In the genomic region with DNA sequence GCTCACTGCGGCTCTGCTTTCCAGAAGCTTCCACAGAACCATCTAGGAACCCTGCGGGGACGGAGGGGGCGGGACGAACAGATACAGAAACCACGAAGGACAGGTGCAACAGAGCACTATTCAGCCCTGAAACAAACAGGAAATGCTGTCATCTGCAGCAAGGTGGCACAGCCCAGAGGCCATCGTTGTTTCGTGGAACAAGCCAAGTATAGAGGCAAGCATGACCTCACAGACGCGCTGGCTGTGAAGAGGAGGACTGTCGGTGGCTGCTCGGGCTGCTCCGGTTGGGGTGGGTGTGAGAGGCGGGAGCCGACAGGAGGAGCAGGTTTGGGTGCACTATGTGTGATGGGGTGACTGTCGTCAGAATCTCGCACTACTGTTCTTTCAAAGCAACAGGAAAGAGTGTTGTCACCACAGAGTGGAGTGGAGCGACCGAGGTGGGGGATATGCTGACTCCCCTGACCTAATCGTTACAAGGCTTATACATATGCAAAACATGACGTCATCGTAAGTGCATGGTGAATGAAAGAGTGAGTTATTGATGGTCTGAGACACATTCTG, we compare ENCODE assay signal across 8 mouse cellular contexts. TPM values are rescaled to one million over a fixed set of nuclear protein-coding genes. Genes with fewer than 3 reads are reported as not detected.
DNase-seq lines count a peak whose midpoint lies in the region; ATAC-seq and TF ChIP-seq lines count a peak whose summit lies in the region.

No protein-coding gene starts in this region.

- H3K4me1 ChIP-seq in cerebellum, adult 2 months (ENCODE audit: control insufficient read depth, insufficient read depth, low read length) = 0 out of 2 replicates have a peak, but pooled peaks cover 2% of the 10 kb centered on the region
- peaks cover 32% of the 10 kb centered on the region for H3K4me1 ChIP-seq in megakaryocyte, embryonic 14.5 days

- peaks cover 12% of the 10 kb centered on the region for H3K9me3 ChIP-seq in megakaryocyte, embryonic 14.5 days

- TF ChIP-seq POLR2A in cerebellum, adult 2 months (IDR thresholded peaks at IDR 0.05; ENCODE audit: borderline replicate concordance, insufficient read depth, low read length) = no peak

- 16% methylated on average over 22 of the region's 22 CpGs for WGBS in cerebellum, adult 2 months

- H3K36me3 ChIP-seq in megakaryocyte, embryonic 14.5 days (replicated peaks; ENCODE audit: low read length) = no peaks in the 10 kb centered on the region

- H3K4me3 ChIP-seq in cerebellum, adult 2 months (replicated peaks; ENCODE audit: insufficient read depth, low read depth, low read length) = no peak overlapping the region
- H3K4me3 ChIP-seq in megakaryocyte, embryonic 14.5 days (replicated peaks) = peak overlapping the region; percentile 68

- peak; percentile 36 for ATAC-seq in granulocyte monocyte progenitor cell, adult 5-6 weeks (replicated peaks; ENCODE audit: poor library complexity, severe bottlenecking)

- DNase-seq in cerebellum, adult 9-10 months = peak; percentile 14
- DNase-seq in cerebellum, adult 2 months = no peak
- DNase-seq in B cell, adult 2 months = peak; percentile 76 to 77
- no peak for DNase-seq in gastrocnemius, adult 8-10 months (ENCODE audit: low spot score in 2 of 2)
- no peak for DNase-seq in cerebellum, adult 8-10 months
- no peak for DNase-seq in adrenal gland, adult 2 months

- TF ChIP-seq CTCF in cerebellum, adult 2 months (IDR thresholded peaks at IDR 0.05; ENCODE audit: borderline replicate concordance, insufficient read depth, low read depth, low read length) = no peak

- H3K27ac ChIP-seq in cerebellum, adult 2 months (ENCODE audit: insufficient read depth, low read length) = no peak overlapping the region

- no peaks in the 10 kb centered on the region for H3K27me3 ChIP-seq in cerebellum, adult 2 months (ENCODE audit: control insufficient read depth, insufficient read depth, low read length)
- H3K27me3 ChIP-seq in megakaryocyte, embryonic 14.5 days (replicated peaks) = peaks cover 80% of the 10 kb centered on the region

RNA-seq across cellular contexts. Expression of gene Lmtk3, which starts 4.4 kb away (rescaled TPM):
- 126 and 130 TPM in 2 replicates for polyA plus RNA-seq in cerebellum, adult 2 months (2012; rRNA removed)
- not detected in 2 replicates for total RNA-seq in granulocyte monocyte progenitor cell, adult 5-6 weeks (2014; fragmentation: Nextera tagmentation)
- not detected in 2 replicates for total RNA-seq in granulocyte monocyte progenitor cell, adult 5-6 weeks (2017)
- polyA plus RNA-seq in megakaryocyte, embryonic 14.5 days (2012; ENCODE audit: insufficient read depth, low replicate concordance) = 0.67 and 0.79 TPM in 2 replicates
- not detected for total RNA-seq in gastrocnemius, adult 8-10 months (2022)
- total RNA-seq in adrenal gland, adult 2 months (2021) = 1 to 10 TPM; 6.2 to 8.6 TPM
- 38.0 and 61.3 TPM in 2 replicates for polyA plus RNA-seq in adrenal gland, adult 2 months (2012; rRNA removed)

RNA-seq across cellular contexts. Expression of gene Sult2b1, which starts 5.3 kb away (rescaled TPM):
- polyA plus RNA-seq in cerebellum, adult 2 months (2012; rRNA removed) = 10.6 and 10.8 TPM in 2 replicates
- 1.3 and 3.3 TPM in 2 replicates for total RNA-seq in granulocyte monocyte progenitor cell, adult 5-6 weeks (2014; fragmentation: Nextera tagmentation)
- total RNA-seq in granulocyte monocyte progenitor cell, adult 5-6 weeks (2017) = 0.39 TPM in 1 of 2 replicates, not detected in the other
- 1.00 TPM in 1 of 2 replicates, not detected in the other for polyA plus RNA-seq in megakaryocyte, embryonic 14.5 days (2012; ENCODE audit: insufficient read depth, low replicate concordance)
- not detected for total RNA-seq in gastrocnemius, adult 8-10 months (2022)
- 1 to 10 TPM in 1 of 2 experiments, under 1 TPM in 1; 0.49 to 2.0 TPM for total RNA-seq in adrenal gland, adult 2 months (2021)
- 1.6 and 2.9 TPM in 2 replicates for polyA plus RNA-seq in adrenal gland, adult 2 months (2012; rRNA removed)

RNA-seq across cellular contexts. Expression of gene Cyth2, which starts 35.2 kb away (rescaled TPM):
- 112 and 116 TPM in 2 replicates for polyA plus RNA-seq in cerebellum, adult 2 months (2012; rRNA removed)
- 32.7 and 36.3 TPM in 2 replicates for total RNA-seq in granulocyte monocyte progenitor cell, adult 5-6 weeks (2014; fragmentation: Nextera tagmentation)
- 33.1 and 35.3 TPM in 2 replicates for total RNA-seq in granulocyte monocyte progenitor cell, adult 5-6 weeks (2017)
- 157 and 160 TPM in 2 replicates for polyA plus RNA-seq in megakaryocyte, embryonic 14.5 days (2012; ENCODE audit: insufficient read depth, low replicate concordance)
- total RNA-seq in gastrocnemius, adult 8-10 months (2022) = 10 to 100 TPM; 25.2 to 34.3 (median 30.8) TPM
- 100 to 1,000 TPM; 127 to 129 TPM for total RNA-seq in adrenal gland, adult 2 months (2021)
- 147 and 170 TPM in 2 replicates for polyA plus RNA-seq in adrenal gland, adult 2 months (2012; rRNA removed)

RNA-seq across cellular contexts. Expression of gene Kcnj14, which starts 45.4 kb away (rescaled TPM):
- polyA plus RNA-seq in cerebellum, adult 2 months (2012; rRNA removed) = 6.0 and 7.3 TPM in 2 replicates
- total RNA-seq in granulocyte monocyte progenitor cell, adult 5-6 weeks (2014; fragmentation: Nextera tagmentation) = 0.47 and 0.71 TPM in 2 replicates
- total RNA-seq in granulocyte monocyte progenitor cell, adult 5-6 weeks (2017) = not detected in 2 replicates
- polyA plus RNA-seq in megakaryocyte, embryonic 14.5 days (2012; ENCODE audit: insufficient read depth, low replicate concordance) = 0.08 and 0.82 TPM in 2 replicates
- total RNA-seq in gastrocnemius, adult 8-10 months (2022) = under 1 TPM in 2 of 4 experiments, not detected in 2; 0.11 to 0.29 TPM
- under 1 TPM in 1 of 2 experiments, not detected in 1; 0.20 TPM for total RNA-seq in adrenal gland, adult 2 months (2021)
- polyA plus RNA-seq in adrenal gland, adult 2 months (2012; rRNA removed) = 0.70 and 1.8 TPM in 2 replicates

RNA-seq across cellular contexts. Expression of gene Grwd1, which starts 51.6 kb away (rescaled TPM):
- polyA plus RNA-seq in cerebellum, adult 2 months (2012; rRNA removed) = 14.9 and 15.5 TPM in 2 replicates
- 30.9 and 33.6 TPM in 2 replicates for total RNA-seq in granulocyte monocyte progenitor cell, adult 5-6 weeks (2014; fragmentation: Nextera tagmentation)
- 21.9 and 27.3 TPM in 2 replicates for total RNA-seq in granulocyte monocyte progenitor cell, adult 5-6 weeks (2017)
- 6.0 and 20.5 TPM in 2 replicates for polyA plus RNA-seq in megakaryocyte, embryonic 14.5 days (2012; ENCODE audit: insufficient read depth, low replicate concordance)
- 10 to 100 TPM; 15.5 to 17.3 (median 16.1) TPM for total RNA-seq in gastrocnemius, adult 8-10 months (2022)
- total RNA-seq in adrenal gland, adult 2 months (2021) = 10 to 100 TPM; 26.9 to 30.1 TPM
- 22.1 and 27.4 TPM in 2 replicates for polyA plus RNA-seq in adrenal gland, adult 2 months (2012; rRNA removed)

Comparison
In these comparisons a context has a peak if more than half of its experiments do, and no peak if none do; other contexts are left out.
1. DNase-seq: peak in cerebellum, adult 9-10 months (single experiment) and B cell, adult 2 months (2 of 2); none in cerebellum, adult 2 months (0 of 2), gastrocnemius, adult 8-10 months (0 of 2), cerebellum, adult 8-10 months (single experiment) and adrenal gland, adult 2 months (single experiment).
2. RNA of gene Lmtk3, which starts 4.4 kb away (total RNA-seq): 6.2 to 8.6 TPM in adrenal gland, adult 2 months; not detected in gastrocnemius, adult 8-10 months and not detected in granulocyte monocyte progenitor cell, adult 5-6 weeks; every median in the first group is over 4 times any median in the second.